Mouse (Mus musculus): ENCODE results near the gene Grap.

GRCm38 (mm10) chr11:61667248-61667647 is 14.2 kb downstream of the Grap start:
- TF ChIP-seq CTCF (IDR thresholded peaks at IDR 0.05; ENCODE audit: low read depth) (no peak), EP300 (IDR thresholded peaks at IDR 0.05; ENCODE audit: low read depth) (no peak)
